Mouse (Mus musculus): Measurements from ENCODE around the gene Tcf3.

GRCm38 (mm10) chr10:80430375-80430980 is 3.0 kb downstream of the Tcf3 start:
- TF ChIP-seq CTCF (IDR thresholded peaks at IDR 0.05; ENCODE audit: borderline replicate concordance, extremely low read depth, insufficient read depth, insufficient read length) (no peak), POLR2A (IDR thresholded peaks at IDR 0.05; ENCODE audit: borderline replicate concordance, extremely low read depth, insufficient read depth, insufficient read length, poor library complexity, severe bottlenecking) (no peak)
